Mouse (Mus musculus): Measurements from ENCODE around the gene Ugt1a10.

GRCm38 (mm10) chr1:88217576-88217975 lies 162.4 kb downstream of the Ugt1a10 start:
- TF ChIP-seq TAL1 (IDR thresholded peaks at IDR 0.05; ENCODE audit: low read length) (no peak), GATA1 (IDR thresholded peaks at IDR 0.05; ENCODE audit: low read length) (no peak)

All from erythroblast, embryonic 14.5 days (primary cell).